Mouse (Mus musculus): ENCODE measurements around the gene Tnfsf10. TPM values are rescaled to one million over a fixed set of nuclear protein-coding genes. Genes with fewer than 3 reads are reported as not detected.

Tnfsf10 gene
- polyA plus RNA-seq, 1 experiment = 1.6 TPM

GRCm38 (mm10) chr3:27371276-27371621 lies 54.4 kb downstream of the Tnfsf10 start, which contains the start of gene Ghsr:
Gene Ghsr (plus strand): TSS chr3:27371351.
- Histone ChIP-seq H3K27me3 (ENCODE audit: control insufficient read depth, insufficient read depth, low read length) (peaks cover 6% of the 10 kb centered on the region), H3K4me1 (ENCODE audit: control insufficient read depth, insufficient read depth, insufficient read length) (no peaks in the 10 kb centered on the region; the same call in 1 of the 2 replicates), H3K27ac (ENCODE audit: insufficient read depth, low read length) (no peak within 1 kb of the TSS), H3K36me3 (ENCODE audit: control insufficient read depth, insufficient read depth, low read length) (no peaks in the 10 kb centered on the region), H3K4me3 (ENCODE audit: extremely low read depth, insufficient read depth, insufficient read length) (no peak within 1 kb of the TSS)
- 5% methylated on average over 19 of the region's 19 CpGs for WGBS
- DNase-seq (ENCODE audit: low read depth in 1 of 2, low spot score in 2 of 2) = no peak
- TF ChIP-seq CTCF (IDR thresholded peaks at IDR 0.05; ENCODE audit: extremely low read depth, insufficient read depth, insufficient read length, insufficient replicate concordance) (no peak), POLR2A (IDR thresholded peaks at IDR 0.05; ENCODE audit: low read depth, low read length) (no peak)

GRCm38 (mm10) chr3:27371725-27372650 lies 55.2 kb downstream of the Tnfsf10 start:
- no peak for DNase-seq (ENCODE audit: low read depth in 1 of 2, low spot score in 2 of 2)
- WGBS = 5% methylated on average over 77 of the region's 77 CpGs
- Histone ChIP-seq H3K27ac (ENCODE audit: insufficient read depth, low read length) (no peak overlapping the region), H3K4me1 (ENCODE audit: control insufficient read depth, insufficient read depth, insufficient read length) (no peaks in the 10 kb centered on the region; the same call in 1 of the 2 replicates), H3K27me3 (ENCODE audit: control insufficient read depth, insufficient read depth, low read length) (peaks cover 6% of the 10 kb centered on the region), H3K4me3 (ENCODE audit: extremely low read depth, insufficient read depth, insufficient read length) (no peak overlapping the region), H3K36me3 (ENCODE audit: control insufficient read depth, insufficient read depth, low read length) (no peaks in the 10 kb centered on the region)
- TF ChIP-seq POLR2A (IDR thresholded peaks at IDR 0.05; ENCODE audit: low read depth, low read length) (no peak), CTCF (IDR thresholded peaks at IDR 0.05; ENCODE audit: extremely low read depth, insufficient read depth, insufficient read length, insufficient replicate concordance) (no peak)

GRCm38 (mm10) chr3:27374396-27374795 lies 57.6 kb downstream of the Tnfsf10 start:
- Histone ChIP-seq H3K4me3 (ENCODE audit: extremely low read depth, insufficient read depth, insufficient read length) (no peak overlapping the region), H3K27me3 (ENCODE audit: control insufficient read depth, insufficient read depth, low read length) (peaks cover 6% of the 10 kb centered on the region), H3K27ac (ENCODE audit: insufficient read depth, low read length) (no peak overlapping the region), H3K36me3 (ENCODE audit: control insufficient read depth, insufficient read depth, low read length) (no peaks in the 10 kb centered on the region), H3K4me1 (ENCODE audit: control insufficient read depth, insufficient read depth, insufficient read length) (no peaks in the 10 kb centered on the region; the same call in 1 of the 2 replicates)
- TF ChIP-seq POLR2A (IDR thresholded peaks at IDR 0.05; ENCODE audit: low read depth, low read length) = no peak
- no peak for TF ChIP-seq CTCF (IDR thresholded peaks at IDR 0.05; ENCODE audit: extremely low read depth, insufficient read depth, insufficient read length, insufficient replicate concordance)
- DNase-seq (ENCODE audit: low read depth in 1 of 2, low spot score in 2 of 2) = no peak
- WGBS = 67% methylated on average over 9 of the region's 9 CpGs

GRCm38 (mm10) chr3:27377935-27378334 lies 61.1 kb downstream of the Tnfsf10 start:
- whole genome bisulfite sequencing = 68% methylated on average over 4 of the region's 4 CpGs
- no peaks in the 10 kb centered on the region; the same call in 1 of the 2 replicates for H3K27me3 ChIP-seq (ENCODE audit: control insufficient read depth, insufficient read depth, low read length)
- H3K4me3 ChIP-seq (ENCODE audit: extremely low read depth, insufficient read depth, insufficient read length) = no peak overlapping the region
- no peaks in the 10 kb centered on the region for H3K4me1 ChIP-seq (ENCODE audit: control insufficient read depth, insufficient read depth, insufficient read length)
- H3K27ac ChIP-seq (ENCODE audit: insufficient read depth, low read length) = no peak overlapping the region
- H3K36me3 ChIP-seq (ENCODE audit: control insufficient read depth, insufficient read depth, low read length) = no peaks in the 10 kb centered on the region
- DNase-seq (ENCODE audit: low read depth in 1 of 2, low spot score in 2 of 2) = no peak
- TF ChIP-seq CTCF (IDR thresholded peaks at IDR 0.05; ENCODE audit: extremely low read depth, insufficient read depth, insufficient read length, insufficient replicate concordance) = no peak
- TF ChIP-seq POLR2A (IDR thresholded peaks at IDR 0.05; ENCODE audit: low read depth, low read length) = no peak

GRCm38 (mm10) chr3:27384836-27385235 lies 68.0 kb downstream of the Tnfsf10 start:
- no peak for TF ChIP-seq CTCF (IDR thresholded peaks at IDR 0.05; ENCODE audit: extremely low read depth, insufficient read depth, insufficient read length, insufficient replicate concordance)
- TF ChIP-seq POLR2A (IDR thresholded peaks at IDR 0.05; ENCODE audit: low read depth, low read length) = no peak
- WGBS = 75% methylated on average over 3 of the region's 3 CpGs
- no peaks in the 10 kb centered on the region for H3K4me1 ChIP-seq (ENCODE audit: control insufficient read depth, insufficient read depth, insufficient read length)
- no peaks in the 10 kb centered on the region for H3K27me3 ChIP-seq (ENCODE audit: control insufficient read depth, insufficient read depth, low read length)
- no peaks in the 10 kb centered on the region for H3K36me3 ChIP-seq (ENCODE audit: control insufficient read depth, insufficient read depth, low read length)
- DNase-seq (ENCODE audit: low read depth in 1 of 2, low spot score in 2 of 2) = no peak
- H3K27ac ChIP-seq (ENCODE audit: insufficient read depth, low read length) = no peak overlapping the region
- no peak overlapping the region for H3K4me3 ChIP-seq (ENCODE audit: extremely low read depth, insufficient read depth, insufficient read length)

- TF ChIP-seq POLR2A (IDR thresholded peaks at IDR 0.05; ENCODE audit: low read depth, low read length) (no peak), CTCF (IDR thresholded peaks at IDR 0.05; ENCODE audit: extremely low read depth, insufficient read depth, insufficient read length, insufficient replicate concordance) (no peak)
- H3K27me3 ChIP-seq (ENCODE audit: control insufficient read depth, insufficient read depth, low read length) = no peaks in the 10 kb centered on the region
Observed at GRCm38 (mm10) chr3:27389923-27390322, 73.1 kb downstream of the Tnfsf10 start.

More at GRCm38 (mm10) chr3:27389923-27390322, 73.1 kb downstream of the Tnfsf10 start:
- Histone ChIP-seq H3K4me1 (ENCODE audit: control insufficient read depth, insufficient read depth, insufficient read length) (no peaks in the 10 kb centered on the region), H3K4me3 (ENCODE audit: extremely low read depth, insufficient read depth, insufficient read length) (no peak overlapping the region), H3K36me3 (ENCODE audit: control insufficient read depth, insufficient read depth, low read length) (no peaks in the 10 kb centered on the region), H3K27ac (ENCODE audit: insufficient read depth, low read length) (no peak overlapping the region)
- DNase-seq (ENCODE audit: low read depth in 1 of 2, low spot score in 2 of 2) = no peak
- WGBS = 73% methylated on average over 1 of the region's 1 CpGs

Other genes with a start within 250 kb of the Tnfsf10 start
- 0.90 and 1.2 TPM in 2 replicates for gene Ect2, start 163.2 kb upstream of the Tnfsf10 start, polyA plus RNA-seq (2012; rRNA removed)
- 23.0 and 37.0 TPM in 2 replicates for gene Nceh1, start 134.1 kb upstream of the Tnfsf10 start, polyA plus RNA-seq (2012; rRNA removed)
- gene Ghsr, start 54.3 kb downstream of the Tnfsf10 start, polyA plus RNA-seq (2012; rRNA removed) = not detected in 2 replicates